Mouse (Mus musculus): Measurements from ENCODE around the gene Btbd3.

The Btbd3 gene

DNA sequence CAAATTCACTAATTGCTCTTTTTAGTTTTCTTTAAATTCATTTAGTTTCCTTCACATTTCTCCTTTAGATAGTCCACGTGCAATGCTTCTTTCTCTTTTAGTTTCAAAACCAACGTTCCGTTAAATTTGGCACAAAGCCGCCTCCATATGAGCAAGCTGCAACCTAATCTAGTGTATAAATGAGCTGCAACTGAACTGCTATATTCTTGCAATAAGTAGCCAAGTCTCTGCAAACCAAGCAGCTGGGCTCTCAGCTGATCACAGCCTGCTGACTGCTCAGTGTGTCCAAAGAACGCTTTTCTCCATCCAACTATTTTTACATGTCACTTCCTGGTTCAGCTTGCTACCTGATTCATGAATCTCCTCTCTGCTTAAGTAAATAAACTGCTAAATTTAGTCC is 295.2 kb downstream of the Btbd3 start:
- DNase-seq, result no peak

DNA sequence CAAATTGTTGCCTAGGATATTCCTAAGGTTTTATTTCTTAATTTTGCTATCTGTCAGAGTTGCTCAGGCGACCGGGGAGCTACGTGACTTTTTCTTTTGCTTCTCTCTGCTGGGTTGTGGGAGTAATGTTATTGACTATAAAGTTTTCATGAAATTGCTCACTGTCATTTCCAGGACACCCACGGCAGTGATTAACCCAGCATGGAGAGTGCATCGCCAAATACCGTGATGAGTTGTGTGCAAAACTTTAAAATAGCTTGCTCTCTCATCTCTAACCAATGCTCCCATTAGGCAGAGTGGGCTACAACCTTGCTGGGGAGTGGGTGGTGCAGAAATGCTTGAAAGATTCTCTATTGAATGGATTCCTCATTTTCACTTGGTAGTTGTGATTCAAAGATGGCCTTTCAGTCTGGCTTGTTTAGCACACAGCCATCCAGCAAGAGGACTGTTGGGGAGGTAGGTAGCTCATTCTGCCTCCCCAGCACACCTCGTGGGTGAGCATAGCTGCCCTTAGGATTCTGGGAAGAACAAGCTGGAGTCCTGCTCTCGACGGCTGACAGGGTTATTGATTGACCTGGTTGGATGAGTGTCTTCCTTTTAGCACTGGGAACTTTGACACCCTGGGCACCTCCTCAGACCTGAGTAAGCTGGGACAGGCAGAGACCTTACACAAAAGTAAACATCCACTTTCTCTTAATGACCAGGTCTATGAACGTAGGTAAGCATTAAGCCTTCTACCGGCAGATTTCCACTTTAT is 298.9 kb downstream of the Btbd3 start:
- DNase-seq, result no peak

DNA sequence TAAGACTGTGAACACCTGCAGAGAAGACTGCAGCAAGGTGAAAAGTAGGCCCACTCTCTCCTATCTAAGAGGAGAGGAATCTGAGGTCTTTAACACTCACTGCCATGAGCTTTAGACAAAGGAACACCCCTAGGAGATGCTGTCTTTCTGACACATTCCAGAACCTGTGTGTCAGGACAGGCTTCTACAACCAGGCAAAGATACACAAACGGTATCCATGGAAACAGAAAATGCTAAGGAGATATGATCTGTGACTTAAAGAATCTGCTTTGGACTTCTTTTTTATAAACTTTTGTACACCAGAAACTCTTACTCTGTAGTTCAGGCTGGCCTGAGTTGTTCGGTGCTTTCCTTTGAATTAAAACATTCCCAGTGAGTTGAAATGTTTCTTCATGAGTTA is 329.6 kb downstream of the Btbd3 start:
- DNase-seq, result no peak

DNA sequence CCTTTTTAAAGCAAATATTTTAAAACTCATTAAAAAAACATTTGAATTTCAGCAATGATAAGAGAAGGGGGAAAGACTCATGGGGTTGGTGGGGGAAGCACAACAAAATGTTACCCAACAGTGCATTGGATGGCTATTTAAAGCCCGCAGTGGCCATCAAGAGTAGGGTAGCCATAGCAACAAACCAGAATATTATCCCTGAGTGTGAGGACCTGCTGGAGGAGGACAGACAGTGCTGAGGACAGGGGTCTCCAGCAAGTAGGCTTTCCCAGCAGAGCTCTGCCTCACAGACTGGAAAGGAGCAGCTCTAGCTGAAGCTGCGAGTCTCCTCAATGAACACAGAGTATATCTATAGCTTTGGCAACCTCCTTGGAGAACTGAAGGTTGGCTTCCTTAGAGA is 331.0 kb downstream of the Btbd3 start:
- no peak for DNase-seq

DNA sequence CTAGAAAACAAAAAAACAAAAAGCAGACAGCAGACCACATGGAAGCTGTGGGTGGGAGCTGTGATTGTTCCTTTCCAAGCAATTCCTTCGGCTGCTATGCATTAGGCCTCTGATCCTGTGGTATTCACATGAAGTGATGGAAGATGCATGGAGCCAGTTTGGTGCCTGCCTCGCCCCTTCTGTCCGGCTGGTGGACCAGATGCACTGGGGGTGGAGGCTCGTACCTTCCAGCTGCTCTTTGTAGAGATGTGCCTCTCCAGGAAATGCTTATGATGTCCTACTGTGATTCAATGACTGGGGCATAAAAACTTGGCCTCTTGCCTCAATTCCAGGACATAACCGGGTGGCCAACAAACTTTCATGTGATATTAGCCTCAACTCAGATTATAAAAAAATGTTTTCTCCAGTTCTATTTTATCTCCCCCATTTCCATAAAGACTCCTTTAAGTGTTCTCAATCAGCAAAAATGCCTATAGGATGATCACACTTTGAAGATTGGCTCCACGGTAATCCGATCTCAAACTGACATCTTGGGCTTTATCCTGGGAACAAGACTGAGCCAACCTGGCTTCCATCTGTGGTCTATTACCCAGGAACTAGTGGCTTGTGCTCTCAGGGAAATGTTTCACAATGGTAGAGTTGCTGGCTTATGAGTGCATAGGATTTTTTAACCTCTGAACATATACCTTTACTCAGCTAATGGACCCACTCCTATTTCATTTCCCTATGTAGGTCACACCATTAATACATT is 331.6 kb downstream of the Btbd3 start:
- DNase-seq, result no peak

DNA sequence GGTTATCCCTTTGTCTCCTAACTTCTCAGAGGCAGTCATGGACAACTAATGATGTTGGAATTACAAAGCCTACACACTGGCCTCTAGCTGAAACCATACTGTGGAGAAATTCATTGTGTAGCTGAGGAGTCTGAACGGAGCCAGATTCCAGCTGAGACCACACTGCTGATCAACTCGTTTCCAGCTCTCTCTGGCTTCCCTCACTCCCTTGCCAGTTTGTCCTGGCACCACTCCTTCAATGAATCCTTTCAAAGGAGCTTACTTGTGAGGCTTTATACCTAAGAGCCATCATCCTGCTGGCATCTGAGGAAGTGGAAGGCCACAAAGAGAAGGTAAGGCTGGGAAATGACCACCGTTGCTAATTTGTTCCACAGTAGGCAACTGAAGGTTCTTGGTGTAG is 332.7 kb downstream of the Btbd3 start:
- no peak for DNase-seq

DNA sequence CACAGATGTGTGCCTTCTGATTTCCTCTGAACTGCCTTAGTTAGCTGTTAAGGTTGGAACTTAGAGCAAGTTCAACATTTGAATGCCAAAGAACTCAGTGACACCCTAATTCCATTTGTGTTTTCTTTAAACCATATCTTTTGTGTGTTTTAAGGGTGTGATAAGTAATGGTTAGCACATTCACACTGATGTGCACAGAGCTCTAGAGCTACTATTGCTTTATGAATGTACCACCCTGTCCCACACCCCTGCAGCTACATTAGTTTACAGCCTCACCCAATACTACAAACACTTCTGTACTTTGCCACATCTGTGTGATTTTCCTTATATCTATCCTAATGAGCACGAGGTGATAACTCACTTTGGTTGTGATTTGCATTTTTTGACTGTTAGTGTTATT is 333.9 kb downstream of the Btbd3 start:
- DNase-seq, result no peak

DNA sequence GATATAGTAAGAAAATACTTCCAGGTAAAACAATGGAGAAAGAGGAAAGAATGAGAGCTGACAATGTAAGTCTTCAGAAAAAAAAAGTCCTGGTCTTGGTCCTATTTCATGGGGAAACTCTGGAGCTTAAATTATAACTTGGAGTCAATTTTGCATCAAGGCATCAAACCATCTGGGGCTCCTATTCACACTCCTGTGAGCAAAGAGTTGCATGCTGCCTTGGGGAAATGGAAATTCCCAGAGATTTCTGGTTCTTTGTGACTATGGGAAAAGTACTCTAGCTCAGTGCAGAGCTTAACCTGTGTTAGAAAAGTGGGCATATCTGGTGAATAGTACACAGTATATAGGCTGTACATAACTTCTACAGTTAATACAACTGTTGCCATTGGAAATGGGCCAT is 356.0 kb downstream of the Btbd3 start:
- no peak for DNase-seq

DNA sequence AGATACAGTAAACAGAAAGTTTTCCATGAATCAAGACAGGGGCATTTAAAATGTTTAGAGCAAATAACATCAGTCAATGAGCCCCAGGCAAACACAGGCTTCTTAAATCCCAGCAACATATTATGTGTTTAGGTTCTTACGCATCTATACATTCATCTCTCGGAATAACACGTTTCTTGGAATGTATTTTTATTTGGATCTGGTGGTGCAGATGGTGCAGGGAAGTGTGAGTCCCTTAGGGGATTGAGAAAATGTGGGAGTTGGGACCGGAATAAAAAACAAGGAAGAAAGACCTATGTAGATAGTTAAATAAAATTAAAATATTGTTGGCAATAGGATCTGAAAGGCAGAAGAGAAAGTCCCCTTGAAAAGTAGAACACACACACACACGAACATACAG is 361.1 kb downstream of the Btbd3 start:
- DNase-seq, result no peak

All from thymus, postnatal 25 days (tissue).